Mouse (Mus musculus): ENCODE measurements around the gene 2610528A11Rik.
"Not testable (repeated sequence)": the region's sequence is repeated elsewhere in the genome, so short reads cannot be mapped to it uniquely, and the experiment has no call there.

Gene 2610528A11Rik

GRCm38 (mm10) chr14:37113922-37114321 is at the start of gene 2610528A11Rik:
Gene 2610528A11Rik, minus strand, starts transcription at chr14:37114022.
- no peak for DNase-seq

GRCm38 (mm10) chr14:37163277-37163956 is 49.6 kb upstream of the 2610528A11Rik start:
- no peak for DNase-seq

GRCm38 (mm10) chr14:37154391-37154790 is 40.6 kb upstream of the 2610528A11Rik start:
- DNase-seq, result no peak

- DNase-seq, result peak; percentile 12
Measured at GRCm38 (mm10) chr14:37139051-37139710, 25.4 kb upstream of the 2610528A11Rik start.

GRCm38 (mm10) chr14:37137596-37137995 is 23.8 kb upstream of the 2610528A11Rik start:
- not testable (repeated sequence) for DNase-seq

GRCm38 (mm10) chr14:37136110-37136509 is 22.3 kb upstream of the 2610528A11Rik start:
- DNase-seq, result no peak

- DNase-seq, result no peak
Measured at GRCm38 (mm10) chr14:37135671-37136070, 21.8 kb upstream of the 2610528A11Rik start.

- DNase-seq, result peak; percentile 98
Measured at GRCm38 (mm10) chr14:37135127-37135593, 21.3 kb upstream of the 2610528A11Rik start, which contains the start of gene Ghitm. Gene Ghitm, minus strand, starts transcription at chr14:37135272.

- DNase-seq, result no peak
Measured at GRCm38 (mm10) chr14:37134304-37135126, 20.7 kb upstream of the 2610528A11Rik start.

GRCm38 (mm10) chr14:37127652-37128051 is 13.8 kb upstream of the 2610528A11Rik start:
- peak; percentile 48 for DNase-seq

GRCm38 (mm10) chr14:37119233-37119632 is 5.4 kb upstream of the 2610528A11Rik start:
- DNase-seq, result no peak

GRCm38 (mm10) chr14:37112931-37113330 is 891 bp downstream of the 2610528A11Rik start:
- peak; percentile 2 for DNase-seq

GRCm38 (mm10) chr14:37111371-37111770 is 2.5 kb downstream of the 2610528A11Rik start:
- DNase-seq, result no peak

- no peak for DNase-seq
Measured at GRCm38 (mm10) chr14:37110456-37110855, 3.4 kb downstream of the 2610528A11Rik start.

GRCm38 (mm10) chr14:37109975-37110374 is 3.8 kb downstream of the 2610528A11Rik start:
- DNase-seq, result no peak

GRCm38 (mm10) chr14:37109460-37109859 is 4.4 kb downstream of the 2610528A11Rik start:
- no peak for DNase-seq

- DNase-seq, result no peak
Measured at GRCm38 (mm10) chr14:37105846-37106245, 8.0 kb downstream of the 2610528A11Rik start.

GRCm38 (mm10) chr14:37104747-37105146 is 9.1 kb downstream of the 2610528A11Rik start:
- peak; percentile 75 for DNase-seq

GRCm38 (mm10) chr14:37102484-37102883 is 11.3 kb downstream of the 2610528A11Rik start:
- DNase-seq, result no peak

- DNase-seq, result no peak
Measured at GRCm38 (mm10) chr14:37101531-37101930, 12.3 kb downstream of the 2610528A11Rik start.

- peak; percentile 12 for DNase-seq
Measured at GRCm38 (mm10) chr14:37097956-37098530, 15.8 kb downstream of the 2610528A11Rik start, which contains the start of gene Cdhr1. Gene Cdhr1, minus strand, starts transcription at chr14:37098347.

- DNase-seq, result no peak
Measured at GRCm38 (mm10) chr14:37095556-37095955, 18.3 kb downstream of the 2610528A11Rik start.

GRCm38 (mm10) chr14:37094436-37094835 is 19.4 kb downstream of the 2610528A11Rik start:
- no peak for DNase-seq

All from kidney, postnatal 14 days (tissue).